Mouse (Mus musculus) spleen, adult 2 months (tissue): ENCODE data around the gene Lpcat4. TPM values are rescaled to one million over a fixed set of nuclear protein-coding genes. Genes with fewer than 3 reads are reported as not detected.

Experiments
- DNase-seq, 2 experiments: peaks; one replicate each; pipeline versions ENCODE4 v3.0.0 to v3.0.0-alpha.2; 2012 to 2021; ENCODE audit warnings: low spot score in 2 of 2, low read depth in 1 of 2
- H3K27ac ChIP-seq: fragments of 200-500 bp; 2 replicates; pipeline ENCODE4 v1.5.1; 2012; ENCODE audit warnings: low read length, inconsistent platforms; ENCODE audit not compliant: insufficient read depth
- H3K27me3 ChIP-seq: fragments of 200-500 bp; 2 replicates; pipeline ENCODE4 v1.6.1; 2012; ENCODE audit warnings: mild to moderate bottlenecking, moderate library complexity, low read length, inconsistent platforms; ENCODE audit not compliant: control insufficient read depth, insufficient read depth
- H3K36me3 ChIP-seq: fragments of 200-500 bp; 2 replicates; pipeline ENCODE4 v1.6.1; 2012; ENCODE audit warnings: mild to moderate bottlenecking, low read length, inconsistent platforms; ENCODE audit not compliant: control insufficient read depth, insufficient read depth
- H3K4me1 ChIP-seq: fragments of 200-500 bp; 2 replicates; pipeline ENCODE4 v1.6.1; 2011; ENCODE audit warnings: inconsistent platforms; ENCODE audit not compliant: control insufficient read depth, insufficient read depth, insufficient read length
- H3K4me3 ChIP-seq: fragments of 200-500 bp; 2 replicates; pipeline ENCODE4 v1.5.1; 2011; ENCODE audit warnings: mild to moderate bottlenecking, inconsistent platforms; ENCODE audit not compliant: insufficient read depth, insufficient read length; ENCODE audit errors: extremely low read depth
- CTCF ChIP-seq: fragments of 200-500 bp; IDR thresholded peaks from 2 replicates; pipeline ENCODE4 v1.5.1; 2011; ENCODE audit warnings: mild to moderate bottlenecking, inconsistent platforms; ENCODE audit not compliant: insufficient read depth, insufficient read length, insufficient replicate concordance; ENCODE audit errors: extremely low read depth
- POLR2A ChIP-seq: fragments of 200-500 bp; IDR thresholded peaks from 2 replicates; pipeline ENCODE4 v1.6.1; 2011; ENCODE audit warnings: low read depth, low read length, inconsistent platforms
- WGBS: fragments of 180-500 bp; shearing (Covaris S2); methylation state at CpG from one replicate; pipeline ENCODE4 v1.1.7; 2018; 5-methylcytosine and 5-hydroxymethylcytosine counted together
- polyA plus RNA-seq: library from polyadenylated mRNA; depleted of rRNA; stranded (reverse); fragments of >200 nt; gene quantifications from 2 replicates; pipeline ENCODE4 v1.2.3, GENCODE M21; 2012

Gene Lpcat4
- polyA plus RNA-seq, 1 experiment: 44.6 TPM

DNA sequence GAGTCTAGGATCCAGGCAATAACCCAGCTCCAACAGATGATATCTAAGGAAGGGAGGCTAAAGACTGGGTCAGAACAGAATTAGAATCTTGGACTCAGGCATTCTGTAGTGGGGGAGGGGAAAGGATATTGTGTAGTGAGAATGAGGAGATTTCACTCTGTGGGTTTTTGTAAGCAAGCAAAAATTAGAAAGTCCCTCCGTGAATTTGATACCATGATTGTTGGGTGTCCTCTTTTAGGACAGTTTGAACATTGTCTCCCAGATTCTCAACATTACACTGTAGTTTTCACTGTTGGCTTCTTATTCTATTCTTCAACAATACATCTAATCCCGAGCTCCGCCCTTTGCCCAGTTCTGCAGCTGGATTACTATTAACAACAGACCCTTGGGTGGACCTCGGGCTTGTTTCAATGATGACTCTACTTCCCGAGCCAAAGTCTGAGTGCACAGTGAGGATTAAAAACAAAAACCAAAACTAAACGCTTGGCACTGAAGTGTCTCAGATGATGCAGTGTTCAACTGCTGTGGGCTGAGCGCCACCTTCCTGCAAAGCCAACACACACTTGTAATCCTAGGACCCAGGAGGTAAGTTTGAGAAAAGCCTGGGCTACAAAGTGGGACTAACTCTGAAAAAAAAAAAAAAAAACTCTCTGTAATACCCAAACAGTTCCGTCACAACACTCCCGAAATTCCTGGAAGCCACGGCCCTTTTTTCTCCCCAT, 20.1 kb downstream of the Lpcat4 start, which contains the start of gene Nutm1:
Nutm1 (minus strand) TSS at position 51 of the 722 bp plus-strand sequence.
- Histone ChIP-seq H3K27me3 (no peaks in the 10 kb centered on the region), H3K4me3 (no peak within 1 kb of the TSS), H3K36me3 (no peaks in the 10 kb centered on the region), H3K27ac (no peak within 1 kb of the TSS), H3K4me1 (peaks cover 14% of the 10 kb centered on the region; the same call in 1 of the 2 replicates)
- peak in 1 of 2 experiments; percentile 30 for DNase-seq
- WGBS: 57% methylated on average over 10 of the region's 10 CpGs
- TF ChIP-seq POLR2A (no peak), CTCF (peak; percentile 26; the same call in 1 of the 2 replicates)

DNA sequence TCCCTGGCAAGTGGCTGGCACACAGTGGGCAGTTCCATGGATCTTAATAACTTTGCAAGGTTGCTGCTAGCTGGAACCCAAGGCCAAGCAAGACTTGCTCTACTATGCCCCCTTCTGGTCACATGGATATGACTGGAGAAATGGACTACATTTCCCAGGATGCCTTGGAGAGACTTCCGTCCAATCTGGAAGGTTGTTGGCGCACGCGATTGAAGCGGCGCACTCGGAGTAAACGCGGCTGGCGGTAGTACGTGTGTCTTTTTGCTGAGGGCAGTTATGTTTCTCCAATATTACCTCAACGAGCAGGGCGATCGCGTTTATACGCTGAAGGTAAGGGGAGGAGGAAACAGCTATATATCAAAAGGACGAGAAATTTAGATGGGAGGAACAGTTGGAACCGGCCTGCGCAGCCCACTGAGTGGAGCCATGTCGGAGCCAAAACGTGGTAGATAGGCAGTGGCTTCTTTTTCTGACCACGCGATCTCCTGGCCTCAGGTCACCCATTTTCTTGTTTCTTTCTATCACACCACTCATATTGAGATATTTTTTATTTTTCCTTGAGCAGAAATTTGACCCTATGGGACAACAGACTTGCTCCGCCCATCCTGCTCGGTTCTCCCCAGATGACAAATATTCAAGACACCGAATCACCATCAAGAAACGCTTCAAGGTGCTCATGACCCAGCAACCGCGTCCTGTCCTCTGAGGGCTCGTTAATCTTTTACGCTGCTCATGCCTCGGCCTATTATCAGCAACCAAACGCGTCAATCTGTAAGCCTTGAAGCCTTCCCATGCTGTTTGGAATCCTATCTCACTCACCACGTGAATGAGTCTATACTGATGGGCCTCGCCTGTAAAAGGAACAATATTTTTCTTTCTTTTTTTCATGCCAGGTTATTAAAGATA, 22.7 kb downstream of the Lpcat4 start, which contains the start of gene Nop10:
Nop10 (plus strand) TSS at position 179 of the 906 bp plus-strand sequence.
- H3K27me3 ChIP-seq: no peaks in the 10 kb centered on the region
- TF ChIP-seq CTCF: peak; percentile 57; the same call in 1 of the 2 replicates
- peak; percentile 88 for TF ChIP-seq POLR2A
- peaks cover 5% of the 10 kb centered on the region; the same call in 1 of the 2 replicates for H3K4me1 ChIP-seq
- WGBS: under 1% methylated on average over 36 of the region's 36 CpGs
- no peaks in the 10 kb centered on the region for H3K36me3 ChIP-seq
- H3K27ac ChIP-seq: peak within 1 kb of the TSS; percentile 44
- DNase-seq: peak; percentile 76 to 77
- H3K4me3 ChIP-seq: peak within 1 kb of the TSS; percentile 68

DNA sequence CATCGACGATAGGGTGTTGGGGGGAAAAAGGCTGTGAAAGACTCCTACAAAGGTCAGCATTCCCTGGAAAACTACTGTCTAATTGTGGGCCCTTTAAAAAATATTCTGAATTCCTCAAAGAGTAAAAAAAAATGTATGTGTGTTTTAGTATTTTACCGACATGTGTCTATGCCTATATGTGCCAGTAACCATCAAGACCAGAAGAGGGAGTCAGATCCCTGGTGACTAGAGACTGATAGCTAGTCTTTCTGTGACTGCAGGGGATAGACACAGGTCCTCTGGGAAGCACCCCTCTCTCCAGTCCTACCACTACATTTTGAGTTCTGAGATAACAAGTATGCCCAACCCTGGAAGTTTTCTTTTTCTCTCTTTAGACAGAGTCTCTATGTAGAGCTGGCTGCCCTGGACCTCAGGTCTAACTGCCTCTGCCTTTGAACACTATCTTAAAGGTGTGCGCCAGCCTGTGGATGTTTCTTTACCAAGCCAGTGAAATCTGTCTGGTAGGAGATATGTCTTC, 23.6 kb downstream of the Lpcat4 start:
- no peaks in the 10 kb centered on the region for H3K27me3 ChIP-seq
- H3K27ac ChIP-seq: no peak overlapping the region
- peak overlapping the region; percentile 14; the same call in 1 of the 2 replicates for H3K4me3 ChIP-seq
- 28% methylated on average over 4 of the region's 4 CpGs for WGBS
- no peak for DNase-seq
- H3K4me1 ChIP-seq: peaks cover 5% of the 10 kb centered on the region; the same call in 1 of the 2 replicates
- TF ChIP-seq CTCF (no peak), POLR2A (no peak)
- H3K36me3 ChIP-seq: no peaks in the 10 kb centered on the region

DNA sequence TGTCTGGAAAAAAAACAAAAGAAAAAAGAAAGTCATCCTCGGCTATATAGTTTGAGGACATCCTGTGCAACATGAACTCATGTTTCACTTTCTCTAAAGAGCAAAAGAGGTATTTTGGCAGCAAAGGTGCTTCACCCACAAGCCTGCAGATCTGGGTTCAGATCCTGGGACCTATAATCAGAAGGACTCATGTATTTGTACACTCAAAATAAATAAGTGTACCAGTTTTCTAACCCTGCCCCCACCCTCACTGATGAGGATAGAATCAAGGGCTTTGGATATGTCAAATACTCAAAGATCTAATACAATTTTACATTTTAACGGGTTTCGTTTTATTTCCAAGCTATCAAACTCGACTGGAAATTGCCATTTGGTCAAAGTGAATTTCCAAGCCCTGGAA, 25.1 kb downstream of the Lpcat4 start:
- Histone ChIP-seq H3K4me1 (peaks cover 7% of the 10 kb centered on the region; the same call in 1 of the 2 replicates), H3K4me3 (no peak overlapping the region), H3K27me3 (no peaks in the 10 kb centered on the region), H3K27ac (no peak overlapping the region), H3K36me3 (no peaks in the 10 kb centered on the region)
- no peak for TF ChIP-seq CTCF
- TF ChIP-seq POLR2A: no peak
- WGBS: 62% methylated on average over 4 of the region's 4 CpGs
- DNase-seq: no peak

DNA sequence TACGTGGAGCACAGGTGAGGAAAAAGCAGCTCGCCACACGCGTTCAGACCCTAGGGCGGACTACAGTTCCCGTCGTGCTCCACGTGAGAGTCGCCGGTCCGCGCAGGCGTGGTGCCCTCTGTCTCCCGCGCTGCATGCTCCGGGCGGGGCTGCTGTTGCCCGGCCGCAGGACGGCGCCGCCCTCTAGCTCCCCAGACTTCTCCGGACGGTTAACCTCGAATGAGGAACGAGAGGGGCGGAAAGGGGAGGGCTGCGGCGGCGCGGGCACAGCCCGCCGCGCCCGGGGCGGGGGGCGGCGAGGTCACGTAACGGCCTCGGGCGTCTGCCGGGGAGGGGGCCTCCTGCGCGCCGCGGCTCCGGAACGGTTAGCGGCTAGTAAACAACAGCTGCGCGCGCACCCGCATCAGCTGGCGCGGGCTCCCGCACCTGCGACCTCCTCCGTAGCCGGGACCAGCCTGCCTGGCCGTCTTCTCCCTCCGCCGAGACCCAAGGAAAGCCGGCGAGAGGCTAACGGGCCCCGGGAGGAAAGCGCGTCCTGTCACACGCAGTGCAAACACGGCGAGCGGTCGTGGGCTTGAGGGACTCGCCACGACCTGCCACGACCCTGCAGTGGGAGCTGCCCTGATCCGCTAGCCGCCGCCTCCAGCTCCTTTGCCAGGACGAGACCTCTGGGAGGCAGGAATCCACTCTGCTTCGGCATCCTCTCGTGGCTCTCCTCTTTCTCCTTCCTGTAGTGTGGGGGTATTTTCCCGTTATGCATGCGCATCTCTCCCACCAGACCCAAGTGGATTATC, 26.4 kb downstream of the Lpcat4 start, which contains the start of gene Slc12a6:
Slc12a6 (plus strand) TSS at position 378 of the 794 bp plus-strand sequence.
- Histone ChIP-seq H3K36me3 (no peaks in the 10 kb centered on the region; the same call in 1 of the 2 replicates), H3K4me3 (peak within 1 kb of the TSS; percentile 90), H3K27me3 (no peaks in the 10 kb centered on the region), H3K27ac (peak within 1 kb of the TSS; percentile 98), H3K4me1 (peaks cover 11% of the 10 kb centered on the region; the same call in 1 of the 2 replicates)
- WGBS: under 1% methylated on average over 84 of the region's 85 CpGs
- TF ChIP-seq POLR2A: peak; percentile 57
- TF ChIP-seq CTCF: no peak
- peak; percentile 88 to 95 for DNase-seq

DNA sequence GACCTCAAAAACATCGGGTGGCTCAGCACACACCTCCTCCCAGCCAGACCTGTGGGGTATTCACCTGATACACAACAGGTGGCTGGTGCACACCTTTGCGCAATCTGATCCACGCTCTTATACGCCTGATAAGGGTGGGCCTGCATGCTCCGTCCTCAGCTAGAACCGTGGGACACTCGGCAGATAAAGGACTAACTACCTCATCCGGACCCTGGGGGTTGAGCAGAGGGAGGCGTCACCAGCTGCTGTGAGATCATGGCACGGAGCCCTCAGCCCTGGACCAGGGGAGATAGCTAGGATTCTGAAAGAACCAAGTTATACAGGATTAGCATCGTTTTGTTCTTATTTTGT, 26.9 kb downstream of the Lpcat4 start, which contains the start of gene Gm21985:
Gm21985 (plus strand) TSS at position 73 of the 351 bp plus-strand sequence.
- Histone ChIP-seq H3K27ac (peak within 1 kb of the TSS; percentile 98), H3K36me3 (peaks cover 1% of the 10 kb centered on the region), H3K4me3 (peak within 1 kb of the TSS; percentile 90), H3K27me3 (no peaks in the 10 kb centered on the region), H3K4me1 (peaks cover 13% of the 10 kb centered on the region; the same call in 1 of the 2 replicates)
- WGBS: under 1% methylated on average over 11 of the region's 11 CpGs
- peak in 1 of 2 experiments; percentile 65 for DNase-seq
- TF ChIP-seq CTCF (no peak), POLR2A (peak; percentile 40)
